Mouse (Mus musculus): ENCODE results near the gene Btbd35f6. TPM values are rescaled to one million over a fixed set of nuclear protein-coding genes. Genes with fewer than 3 reads are reported as not detected.
A peak's percentile ranks its signal among the peaks of the same experiment; 100 is the strongest.
"Not testable (repeated sequence)": the region's sequence is repeated elsewhere in the genome, so short reads cannot be mapped to it uniquely, and the experiment has no call there.

Gene Btbd35f6
- polyA plus RNA-seq (2014; fragmentation: Nextera tagmentation; extraction: Ambion mirVana): not detected in 2 replicates

DNA sequence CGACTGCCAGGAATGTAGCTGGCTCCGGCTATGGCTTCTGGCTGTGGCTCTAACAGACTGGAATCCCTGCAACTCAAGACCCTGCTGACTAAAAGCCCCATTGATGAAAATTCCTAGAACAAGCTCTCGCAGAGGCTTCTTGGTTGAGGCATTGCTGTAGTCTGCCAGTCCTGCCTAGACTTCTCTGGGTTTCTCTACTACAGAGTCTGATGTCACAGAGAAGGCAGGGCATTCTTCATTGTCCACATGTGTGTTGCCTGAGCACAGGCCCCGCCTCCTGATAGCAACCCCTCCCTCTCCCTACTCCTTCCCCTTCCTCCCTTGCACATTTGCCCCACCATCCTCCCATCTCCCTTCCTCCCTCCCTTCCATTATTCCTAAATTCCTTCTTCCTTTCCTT is at the start of gene Btbd35f6:
Btbd35f6 (minus strand) TSS at position 101 of the 400 bp plus-strand sequence.
- not testable (repeated sequence) for H3K27me3 ChIP-seq (ENCODE audit: control insufficient read depth, insufficient read depth, low read length); H3K27ac ChIP-seq (ENCODE audit: low read depth, low read length); ATAC-seq (replicated peaks; ENCODE audit: low FRiP score); H3K4me1 ChIP-seq (replicated peaks; ENCODE audit: control insufficient read depth, insufficient read depth, low read length); H3K9ac ChIP-seq (ENCODE audit: low read length); H3K9me3 ChIP-seq (ENCODE audit: control insufficient read depth, low read length); DNase-seq (ENCODE audit: low spot score); H3K4me3 ChIP-seq (ENCODE audit: low read depth, low read length); H3K4me2 ChIP-seq (ENCODE audit: low read depth, low read length, severe bottlenecking); H3K36me3 ChIP-seq (ENCODE audit: control insufficient read depth, insufficient read depth, low read length)
- no CpG with 5 or more reads among the region's 4 CpGs for WGBS

DNA sequence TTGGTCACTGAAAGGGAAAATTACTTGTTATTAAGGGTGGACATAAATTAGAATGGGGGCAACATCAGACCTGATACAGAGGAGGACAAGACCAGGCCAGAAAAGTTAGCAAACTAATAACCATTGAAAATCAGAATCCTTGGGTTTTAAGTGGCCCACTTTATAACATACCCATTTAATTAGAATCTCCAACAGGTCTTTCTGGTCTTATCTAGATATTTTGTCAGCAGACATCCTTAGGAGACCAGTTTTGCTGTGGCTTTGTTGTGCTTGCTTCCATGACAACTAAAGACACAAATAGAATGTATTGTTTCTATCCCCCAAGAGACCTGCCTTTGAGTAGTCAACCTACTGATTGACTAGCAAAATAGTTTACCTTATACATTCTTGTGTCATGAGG is 30.4 kb upstream of the Btbd35f6 start, which contains the start of gene Gm21870:
Gm21870 (minus strand) TSS at position 101 of the 400 bp plus-strand sequence.
- H3K9ac ChIP-seq (ENCODE audit: low read length); H3K4me1 ChIP-seq (replicated peaks; ENCODE audit: control insufficient read depth, insufficient read depth, low read length); H3K4me2 ChIP-seq (ENCODE audit: low read depth, low read length, severe bottlenecking); H3K36me3 ChIP-seq (ENCODE audit: control insufficient read depth, insufficient read depth, low read length); ATAC-seq (replicated peaks; ENCODE audit: low FRiP score); H3K27ac ChIP-seq (ENCODE audit: low read depth, low read length); H3K4me3 ChIP-seq (ENCODE audit: low read depth, low read length); H3K27me3 ChIP-seq (ENCODE audit: control insufficient read depth, insufficient read depth, low read length); DNase-seq (ENCODE audit: low spot score); H3K9me3 ChIP-seq (ENCODE audit: control insufficient read depth, low read length): not testable (repeated sequence)

DNA sequence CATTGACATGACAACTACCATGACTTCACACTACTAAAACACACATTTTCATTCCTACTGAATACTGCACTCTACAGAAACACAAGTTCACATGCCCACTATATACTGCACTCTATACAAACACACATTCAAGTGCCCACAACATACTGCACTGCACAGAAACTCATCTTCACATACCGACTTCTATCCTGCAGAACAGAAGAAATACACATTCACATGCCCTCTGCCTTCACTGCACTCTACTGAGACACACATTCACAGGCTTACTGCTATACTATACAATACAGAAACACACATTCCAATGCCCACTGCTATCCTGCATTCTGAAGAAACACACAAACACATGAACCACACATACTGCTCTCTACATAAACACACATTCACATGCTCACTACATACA is 26.1 kb downstream of the Btbd35f6 start:
- H3K9me3 ChIP-seq (ENCODE audit: control insufficient read depth, low read length); ATAC-seq (replicated peaks; ENCODE audit: low FRiP score); DNase-seq (ENCODE audit: low spot score); H3K4me3 ChIP-seq (ENCODE audit: low read depth, low read length); H3K4me1 ChIP-seq (replicated peaks; ENCODE audit: control insufficient read depth, insufficient read depth, low read length); H3K4me2 ChIP-seq (ENCODE audit: low read depth, low read length, severe bottlenecking); H3K36me3 ChIP-seq (ENCODE audit: control insufficient read depth, insufficient read depth, low read length); H3K27me3 ChIP-seq (ENCODE audit: control insufficient read depth, insufficient read depth, low read length); H3K9ac ChIP-seq (ENCODE audit: low read length); H3K27ac ChIP-seq (ENCODE audit: low read depth, low read length): not testable (repeated sequence)
- no CpG with 5 or more reads among the region's 1 CpGs for WGBS

DNA sequence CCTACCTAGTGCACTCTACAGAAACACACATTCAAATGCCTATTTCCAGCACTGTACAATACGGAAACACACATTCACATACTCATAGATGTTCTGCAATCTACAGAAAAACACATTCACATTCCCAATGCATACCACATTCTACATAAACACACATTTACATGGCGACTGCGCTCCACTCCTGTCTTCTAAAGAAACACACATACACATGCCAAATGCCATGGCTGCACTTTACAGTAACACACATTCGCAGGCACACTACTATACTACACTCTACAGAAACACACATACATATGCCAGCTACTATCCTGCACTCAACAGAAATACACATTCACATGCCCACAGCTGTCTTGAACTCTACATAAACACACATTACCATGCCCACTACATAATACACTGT is 28.1 kb downstream of the Btbd35f6 start:
- not testable (repeated sequence) for H3K4me2 ChIP-seq (ENCODE audit: low read depth, low read length, severe bottlenecking); H3K27me3 ChIP-seq (ENCODE audit: control insufficient read depth, insufficient read depth, low read length); H3K4me1 ChIP-seq (replicated peaks; ENCODE audit: control insufficient read depth, insufficient read depth, low read length); ATAC-seq (replicated peaks; ENCODE audit: low FRiP score); H3K36me3 ChIP-seq (ENCODE audit: control insufficient read depth, insufficient read depth, low read length); H3K9me3 ChIP-seq (ENCODE audit: control insufficient read depth, low read length); H3K9ac ChIP-seq (ENCODE audit: low read length); H3K27ac ChIP-seq (ENCODE audit: low read depth, low read length); H3K4me3 ChIP-seq (ENCODE audit: low read depth, low read length)
- WGBS: 83% methylated on average over 4 of the region's 4 CpGs
- DNase-seq (ENCODE audit: low spot score): peak; percentile 36

- no CpG with 5 or more reads among the region's 1 CpGs for WGBS
- H3K27me3 ChIP-seq (ENCODE audit: control insufficient read depth, insufficient read depth, low read length); H3K4me3 ChIP-seq (ENCODE audit: low read depth, low read length); H3K4me1 ChIP-seq (replicated peaks; ENCODE audit: control insufficient read depth, insufficient read depth, low read length); H3K9ac ChIP-seq (ENCODE audit: low read length); DNase-seq (ENCODE audit: low spot score); H3K27ac ChIP-seq (ENCODE audit: low read depth, low read length); H3K36me3 ChIP-seq (ENCODE audit: control insufficient read depth, insufficient read depth, low read length); H3K4me2 ChIP-seq (ENCODE audit: low read depth, low read length, severe bottlenecking); H3K9me3 ChIP-seq (ENCODE audit: control insufficient read depth, low read length); ATAC-seq (replicated peaks; ENCODE audit: low FRiP score): not testable (repeated sequence)
Measured at GRCm38 (mm10) chrX:33926344-33926743, 30.0 kb downstream of the Btbd35f6 start.

DNA sequence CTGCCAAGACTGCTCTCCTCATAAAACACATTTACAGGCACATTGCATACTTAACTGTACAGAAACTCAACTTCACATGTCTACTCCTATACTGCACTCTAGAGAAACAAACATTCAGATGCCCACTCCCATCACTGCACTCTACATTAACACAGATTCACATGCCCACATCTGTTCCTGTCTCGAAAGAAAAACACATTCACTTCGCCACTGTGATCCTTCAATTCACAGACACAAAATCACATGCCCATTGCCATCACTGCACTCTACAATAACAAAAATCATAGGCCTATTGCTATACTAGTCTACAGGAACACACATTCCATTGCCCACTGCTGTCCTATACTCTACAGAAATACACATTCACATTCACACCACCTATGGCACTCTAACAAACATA is 30.9 kb downstream of the Btbd35f6 start:
- not testable (repeated sequence) for H3K4me3 ChIP-seq (ENCODE audit: low read depth, low read length); H3K9ac ChIP-seq (ENCODE audit: low read length); H3K36me3 ChIP-seq (ENCODE audit: control insufficient read depth, insufficient read depth, low read length); H3K27ac ChIP-seq (ENCODE audit: low read depth, low read length); H3K4me1 ChIP-seq (replicated peaks; ENCODE audit: control insufficient read depth, insufficient read depth, low read length); ATAC-seq (replicated peaks; ENCODE audit: low FRiP score); H3K4me2 ChIP-seq (ENCODE audit: low read depth, low read length, severe bottlenecking); DNase-seq (ENCODE audit: low spot score); H3K27me3 ChIP-seq (ENCODE audit: control insufficient read depth, insufficient read depth, low read length); H3K9me3 ChIP-seq (ENCODE audit: control insufficient read depth, low read length)
- WGBS: 83% methylated on average over 2 of the region's 2 CpGs

Other genes starting within 250 kb of the Btbd35f6 start
- gene Gm21870, start 30.3 kb upstream of the Btbd35f6 start, polyA plus RNA-seq (2014; fragmentation: Nextera tagmentation; extraction: Ambion mirVana): not detected in 2 replicates
- gene Btbd35f9, start 205.0 kb upstream of the Btbd35f6 start, polyA plus RNA-seq (2014; fragmentation: Nextera tagmentation; extraction: Ambion mirVana): not detected in 2 replicates

Measured in forebrain, embryonic 11.5 days (tissue).